Mouse (Mus musculus): ENCODE data around the gene Acox2. TPM values are rescaled to one million over a fixed set of nuclear protein-coding genes. Genes with fewer than 3 reads are reported as not detected.
A peak's percentile ranks its signal among the peaks of the same experiment; 100 is the strongest.

Acox2 gene
- polyA plus RNA-seq, 1 experiment = 4.8 TPM

DNA sequence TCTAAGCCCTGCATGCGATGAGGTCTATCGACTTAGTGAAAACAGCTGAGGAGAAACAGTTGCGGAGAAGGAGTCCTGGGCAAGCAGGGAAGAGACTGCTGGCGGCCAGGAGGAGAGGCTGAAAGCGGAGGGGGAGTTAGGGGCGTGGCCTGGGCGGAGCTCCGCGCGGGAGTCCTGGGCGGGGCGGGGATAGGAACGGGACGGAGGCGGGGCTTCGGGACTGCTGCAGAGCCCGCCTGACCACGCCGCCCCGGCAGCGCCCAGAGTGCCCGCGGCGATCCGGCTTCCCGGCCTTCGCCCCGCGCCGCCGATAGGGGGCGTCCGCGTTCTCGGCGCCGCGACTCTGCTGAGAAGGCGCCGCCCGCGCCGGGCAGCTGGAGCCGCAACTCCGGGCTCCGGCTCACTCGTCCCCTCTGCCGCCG lies 45.3 kb downstream of the Acox2 start, which contains the start of gene Kctd6:
TSS of gene Kctd6 (plus strand) at position 338 of the 422 bp plus-strand sequence.
- Histone ChIP-seq H3K4me3 (replicated peaks; ENCODE audit: control insufficient read depth, low read depth, low read length) (peak within 1 kb of the TSS; percentile 75), H3K27ac (ENCODE audit: control insufficient read depth, insufficient read depth, low read depth, low read length, poor library complexity) (peak within 1 kb of the TSS; percentile 89; the same call in 1 of the 2 replicates), H3K4me1 (ENCODE audit: control insufficient read depth, insufficient read depth, low read length) (no peaks in the 10 kb centered on the region; the same call in 1 of the 2 replicates)
- WGBS = under 1% methylated on average over 24 of the region's 49 CpGs
- TF ChIP-seq POLR2A (IDR thresholded peaks at IDR 0.05; ENCODE audit: borderline replicate concordance, control insufficient read depth, low read depth, low read length) (peak; percentile 11; the same call in 1 of the 2 replicates), CTCF (IDR thresholded peaks at IDR 0.05; ENCODE audit: control insufficient read depth, insufficient read depth, low read length) (peak; percentile 52)

- TF ChIP-seq POLR2A (IDR thresholded peaks at IDR 0.05; ENCODE audit: borderline replicate concordance, control insufficient read depth, low read depth, low read length) (no peak), CTCF (IDR thresholded peaks at IDR 0.05; ENCODE audit: control insufficient read depth, insufficient read depth, low read length) (no peak)
- WGBS = 80% methylated on average over 2 of the region's 2 CpGs
- no peak overlapping the region for H3K27ac ChIP-seq (ENCODE audit: control insufficient read depth, insufficient read depth, low read depth, low read length, poor library complexity)
- H3K4me3 ChIP-seq (replicated peaks; ENCODE audit: control insufficient read depth, low read depth, low read length) = no peak overlapping the region
- no peaks in the 10 kb centered on the region; the same call in 1 of the 2 replicates for H3K4me1 ChIP-seq (ENCODE audit: control insufficient read depth, insufficient read depth, low read length)
Observed at GRCm38 (mm10) chr14:8212996-8213395, 46.2 kb downstream of the Acox2 start.

GRCm38 (mm10) chr14:8209896-8210295 lies 49.3 kb downstream of the Acox2 start:
- Histone ChIP-seq H3K27ac (ENCODE audit: control insufficient read depth, insufficient read depth, low read depth, low read length, poor library complexity) (no peak overlapping the region), H3K4me3 (replicated peaks; ENCODE audit: control insufficient read depth, low read depth, low read length) (no peak overlapping the region), H3K4me1 (ENCODE audit: control insufficient read depth, insufficient read depth, low read length) (no peaks in the 10 kb centered on the region; the same call in 1 of the 2 replicates)
- WGBS = 87% methylated on average over 2 of the region's 2 CpGs
- TF ChIP-seq CTCF (IDR thresholded peaks at IDR 0.05; ENCODE audit: control insufficient read depth, insufficient read depth, low read length) (no peak), POLR2A (IDR thresholded peaks at IDR 0.05; ENCODE audit: borderline replicate concordance, control insufficient read depth, low read depth, low read length) (no peak)

DNA sequence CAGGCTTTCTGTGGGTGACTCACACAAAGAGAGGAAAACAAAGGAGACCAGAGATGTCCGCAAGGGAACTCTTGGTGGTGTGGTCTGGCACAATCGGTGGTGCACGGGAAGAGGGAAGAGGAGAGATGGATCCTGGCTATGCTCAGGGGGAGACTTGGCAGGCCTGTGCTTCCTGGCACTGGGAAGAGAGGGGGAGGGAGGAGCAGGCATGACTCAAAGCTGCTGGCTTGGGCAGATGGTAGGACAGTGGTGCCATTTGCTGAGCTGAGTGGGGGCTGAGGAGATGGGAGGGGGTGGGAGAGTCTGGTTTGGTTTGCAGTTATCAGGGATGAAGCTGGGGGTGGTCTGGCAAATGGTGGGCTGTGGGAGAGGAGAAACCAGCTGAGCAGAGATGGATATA lies 50.3 kb downstream of the Acox2 start:
- 65% methylated on average over 3 of the region's 3 CpGs for WGBS
- H3K4me3 ChIP-seq (replicated peaks; ENCODE audit: control insufficient read depth, low read depth, low read length) = no peak overlapping the region
- no peak for TF ChIP-seq POLR2A (IDR thresholded peaks at IDR 0.05; ENCODE audit: borderline replicate concordance, control insufficient read depth, low read depth, low read length)
- no peak for TF ChIP-seq CTCF (IDR thresholded peaks at IDR 0.05; ENCODE audit: control insufficient read depth, insufficient read depth, low read length)
- no peak overlapping the region for H3K27ac ChIP-seq (ENCODE audit: control insufficient read depth, insufficient read depth, low read depth, low read length, poor library complexity)
- H3K4me1 ChIP-seq (ENCODE audit: control insufficient read depth, insufficient read depth, low read length) = no peaks in the 10 kb centered on the region; the same call in 1 of the 2 replicates

- Histone ChIP-seq H3K4me1 (ENCODE audit: control insufficient read depth, insufficient read depth, low read length) (no peaks in the 10 kb centered on the region), H3K4me3 (replicated peaks; ENCODE audit: control insufficient read depth, low read depth, low read length) (no peak overlapping the region), H3K27ac (ENCODE audit: control insufficient read depth, insufficient read depth, low read depth, low read length, poor library complexity) (no peak overlapping the region)
- no peak for TF ChIP-seq POLR2A (IDR thresholded peaks at IDR 0.05; ENCODE audit: borderline replicate concordance, control insufficient read depth, low read depth, low read length)
- no peak for TF ChIP-seq CTCF (IDR thresholded peaks at IDR 0.05; ENCODE audit: control insufficient read depth, insufficient read depth, low read length)
- 80% methylated on average over 5 of the region's 5 CpGs for WGBS
Observed at GRCm38 (mm10) chr14:8207543-8207942, 51.6 kb downstream of the Acox2 start.

GRCm38 (mm10) chr14:8207105-8207504 lies 52.0 kb downstream of the Acox2 start:
- WGBS = 62% methylated on average over 5 of the region's 5 CpGs
- H3K4me3 ChIP-seq (replicated peaks; ENCODE audit: control insufficient read depth, low read depth, low read length) = no peak overlapping the region
- no peak for TF ChIP-seq POLR2A (IDR thresholded peaks at IDR 0.05; ENCODE audit: borderline replicate concordance, control insufficient read depth, low read depth, low read length)
- no peak for TF ChIP-seq CTCF (IDR thresholded peaks at IDR 0.05; ENCODE audit: control insufficient read depth, insufficient read depth, low read length)

DNA sequence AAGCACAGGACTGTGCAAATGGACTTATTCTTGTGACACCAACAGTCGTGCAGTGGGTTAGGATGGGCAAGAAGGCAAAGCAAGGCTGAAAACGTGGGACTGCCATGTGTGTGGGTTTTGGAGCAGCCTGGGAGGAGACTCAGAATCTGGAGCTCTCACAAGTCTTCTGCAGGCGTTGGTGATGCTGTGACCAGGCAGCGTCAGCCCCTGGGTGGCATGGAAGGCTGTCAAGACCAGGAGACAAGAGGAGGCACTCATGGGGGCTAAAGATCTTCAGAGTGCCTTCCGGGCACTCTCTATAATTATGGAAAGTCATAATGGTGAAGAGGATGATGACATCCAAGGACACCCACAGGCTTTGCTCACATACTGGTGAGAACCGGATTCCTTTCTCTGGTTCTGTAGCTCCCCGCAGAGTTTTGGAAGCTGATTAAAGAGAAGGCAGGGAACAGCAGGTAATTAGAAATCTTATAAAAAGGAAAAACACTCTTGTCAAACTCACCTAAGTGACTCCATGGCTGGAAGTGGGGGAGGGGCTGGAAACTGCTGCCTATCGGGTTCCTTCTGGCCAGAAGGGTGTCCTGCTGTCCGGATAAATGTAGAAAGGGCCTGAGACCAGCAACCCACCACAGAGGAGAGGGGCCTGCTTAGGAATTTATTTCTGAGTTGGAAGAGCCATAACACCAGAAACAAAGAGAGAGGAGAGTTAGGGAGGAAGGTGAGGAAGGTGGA lies 52.8 kb downstream of the Acox2 start:
- Histone ChIP-seq H3K4me1 (ENCODE audit: control insufficient read depth, insufficient read depth, low read length) (no peaks in the 10 kb centered on the region), H3K4me3 (replicated peaks; ENCODE audit: control insufficient read depth, low read depth, low read length) (no peak overlapping the region), H3K27ac (ENCODE audit: control insufficient read depth, insufficient read depth, low read depth, low read length, poor library complexity) (no peak overlapping the region)
- TF ChIP-seq POLR2A (IDR thresholded peaks at IDR 0.05; ENCODE audit: borderline replicate concordance, control insufficient read depth, low read depth, low read length) (no peak), CTCF (IDR thresholded peaks at IDR 0.05; ENCODE audit: control insufficient read depth, insufficient read depth, low read length) (no peak)
- WGBS = 72% methylated on average over 9 of the region's 9 CpGs

More at GRCm38 (mm10) chr14:8207105-8207504, 52.0 kb downstream of the Acox2 start:
- Histone ChIP-seq H3K4me1 (ENCODE audit: control insufficient read depth, insufficient read depth, low read length) (no peaks in the 10 kb centered on the region), H3K27ac (ENCODE audit: control insufficient read depth, insufficient read depth, low read depth, low read length, poor library complexity) (no peak overlapping the region)

- Histone ChIP-seq H3K27ac (ENCODE audit: control insufficient read depth, insufficient read depth, low read depth, low read length, poor library complexity) (no peak overlapping the region), H3K4me1 (ENCODE audit: control insufficient read depth, insufficient read depth, low read length) (no peaks in the 10 kb centered on the region), H3K4me3 (replicated peaks; ENCODE audit: control insufficient read depth, low read depth, low read length) (no peak overlapping the region)
- WGBS = 65% methylated on average over 3 of the region's 3 CpGs
- TF ChIP-seq CTCF (IDR thresholded peaks at IDR 0.05; ENCODE audit: control insufficient read depth, insufficient read depth, low read length) (no peak), POLR2A (IDR thresholded peaks at IDR 0.05; ENCODE audit: borderline replicate concordance, control insufficient read depth, low read depth, low read length) (no peak)
Observed at GRCm38 (mm10) chr14:8201715-8202114, 57.4 kb downstream of the Acox2 start.
